ENCODE assay signal across 25 mouse cellular contexts in genomic region chr3:119749551-119750249, GRCm38 (mm10). TPM values are rescaled to one million over a fixed set of nuclear protein-coding genes. Genes with fewer than 3 reads are reported as not detected.
DNase-seq lines count a peak whose midpoint lies in the region; ATAC-seq and TF ChIP-seq lines count a peak whose summit lies in the region.
"Had no signal": no experiment of that assay in that cellular context is flagged by ENCODE, and none has a peak within 500 bp of the region (broad histone marks: within the 10 kb centered on the region; RNA-seq: fewer than 3 reads in every experiment).

No protein-coding gene starts in this region.

- peaks cover 4% of the 10 kb centered on the region for H3K36me3 ChIP-seq in liver, embryonic 14.5 days (replicated peaks; ENCODE audit: control insufficient read depth, insufficient read depth, low read depth)
- peaks cover 21% of the 10 kb centered on the region for H3K36me3 ChIP-seq in liver, embryonic 12.5 days
- peaks cover 36% of the 10 kb centered on the region for H3K36me3 ChIP-seq in kidney, embryonic 15.5 days

- H3K4me2 ChIP-seq in liver, embryonic 14.5 days (ENCODE audit: low read depth) = no peak overlapping the region
- H3K4me2 ChIP-seq in liver, embryonic 12.5 days = no peak overlapping the region
- H3K4me2 ChIP-seq in kidney, embryonic 15.5 days = no peak overlapping the region
- H3K4me2 ChIP-seq: forebrain, embryonic 13.5 days; heart, embryonic 15.5 days; neural tube, embryonic 12.5 days had no signal

- ATAC-seq in liver, embryonic 14.5 days (ENCODE audit: insufficient read depth) = 0 out of 2 replicates have a peak, but pooled peaks have one; percentile 56
- no peak for ATAC-seq in liver, embryonic 12.5 days
- ATAC-seq in kidney, embryonic 15.5 days (replicated peaks; ENCODE audit: low FRiP score) = no peak
- ATAC-seq: activated CD4-positive, CD25-positive, alpha-beta regulatory T cell, adult 4 months; forebrain, embryonic 13.5 days; Patski had no signal

- DNase-seq in liver, embryonic 14.5 days (ENCODE audit: low read depth in 3 of 3, low spot score in 3 of 3) = peak in 1 of 3 experiments; percentile 3
- peak; percentile 29 for DNase-seq in cerebellum, adult 11 months
- peak; percentile 42 to 49 for DNase-seq in cerebellum, postnatal 10 days
- DNase-seq in gastrocnemius, postnatal 4 days (ENCODE audit: low spot score in 2 of 2) = no peak
- no peak for DNase-seq in ovary, postnatal 14 days (ENCODE audit: low spot score)
- DNase-seq: adrenal gland, postnatal 14 days; B cell, adult 2 months; gastrocnemius, postnatal 10 days; heart, adult 2 months; heart, postnatal 4 days; kidney, postnatal 4 days; layer of hippocampus, adult 9-11 months; lung, postnatal 14 days; right cerebral cortex, adult 18-20 months had no signal

- no peak overlapping the region for H3K9ac ChIP-seq in liver, embryonic 14.5 days (replicated peaks)
- H3K9ac ChIP-seq in liver, embryonic 12.5 days = no peak overlapping the region
- no peak overlapping the region for H3K9ac ChIP-seq in kidney, embryonic 15.5 days
- H3K9ac ChIP-seq: forebrain, embryonic 13.5 days; heart, embryonic 15.5 days; neural tube, embryonic 12.5 days had no signal

- no peak overlapping the region for H3K27ac ChIP-seq in liver, embryonic 14.5 days
- no peak overlapping the region for H3K27ac ChIP-seq in liver, embryonic 12.5 days
- no peak overlapping the region for H3K27ac ChIP-seq in kidney, embryonic 15.5 days
- H3K27ac ChIP-seq: forebrain, embryonic 13.5 days; heart, adult 2 months; heart, embryonic 15.5 days; left cerebral cortex, adult 2 months; limb, embryonic 10.5 days; neural tube, embryonic 12.5 days; stomach, postnatal 0 days had no signal

- no peaks in the 10 kb centered on the region for H3K27me3 ChIP-seq in liver, embryonic 14.5 days (ENCODE audit: control insufficient read depth, insufficient read depth, low read length)
- H3K27me3 ChIP-seq in liver, embryonic 12.5 days (replicated peaks) = no peaks in the 10 kb centered on the region
- no peaks in the 10 kb centered on the region for H3K27me3 ChIP-seq in kidney, embryonic 15.5 days
- H3K27me3 ChIP-seq: forebrain, embryonic 13.5 days; heart, embryonic 15.5 days; neural tube, embryonic 12.5 days; Patski had no signal

- WGBS in liver, embryonic 14.5 days (ENCODE audit: insufficient replicate concordance) = 65% methylated on average over 3 of the region's 3 CpGs
- 86% methylated on average over 3 of the region's 3 CpGs for WGBS in liver, embryonic 12.5 days (ENCODE audit: insufficient replicate concordance)
- 88% methylated on average over 3 of the region's 3 CpGs for WGBS in kidney, embryonic 15.5 days

- peaks cover 2% of the 10 kb centered on the region in 2 experiments; a peak in 2 of 4 replicates for H3K4me1 ChIP-seq in liver, embryonic 14.5 days (replicated peaks; ENCODE audit: control insufficient read depth in 2 of 2, insufficient read depth in 2 of 2, low read length in 1 of 2)
- peaks cover 7% of the 10 kb centered on the region; the same call in 1 of the 2 replicates for H3K4me1 ChIP-seq in liver, embryonic 12.5 days
- no peaks in the 10 kb centered on the region for H3K4me1 ChIP-seq in kidney, embryonic 15.5 days
- H3K4me1 ChIP-seq: forebrain, embryonic 13.5 days; heart, embryonic 15.5 days; limb, embryonic 10.5 days; neural tube, embryonic 12.5 days had no signal

- TF ChIP-seq EP300 in liver, embryonic 14.5 days (IDR thresholded peaks at IDR 0.05; ENCODE audit: low read depth) = no peak

- no peaks in the 10 kb centered on the region for H3K9me3 ChIP-seq in liver, embryonic 14.5 days (ENCODE audit: control insufficient read depth, low read length)
- no peaks in the 10 kb centered on the region for H3K9me3 ChIP-seq in liver, embryonic 12.5 days (replicated peaks)
- H3K9me3 ChIP-seq in kidney, embryonic 15.5 days (replicated peaks) = no peaks in the 10 kb centered on the region
- H3K9me3 ChIP-seq: forebrain, embryonic 13.5 days; heart, embryonic 15.5 days; limb, embryonic 10.5 days; neural tube, embryonic 12.5 days had no signal

- H3K4me3 ChIP-seq in liver, embryonic 14.5 days (ENCODE audit: insufficient read depth in 1 of 2, low read depth in 2 of 2, low read length in 2 of 2) = no peak overlapping the region
- H3K4me3 ChIP-seq in liver, embryonic 12.5 days = no peak overlapping the region
- no peak overlapping the region for H3K4me3 ChIP-seq in kidney, embryonic 15.5 days (replicated peaks)
- H3K4me3 ChIP-seq: erythroblast, embryonic 14.5 days; forebrain, embryonic 13.5 days; heart, adult 2 months; heart, embryonic 15.5 days; left cerebral cortex, adult 2 months; limb, embryonic 10.5 days; neural tube, embryonic 12.5 days had no signal

- TF ChIP-seq CTCF in liver, embryonic 14.5 days (IDR thresholded peaks at IDR 0.05; ENCODE audit: low read depth) = no peak

RNA-seq across cellular contexts. Expression of gene Ptbp2, which starts 34.6 kb away (rescaled TPM):
- 7.8 and 9.6 TPM in 2 replicates for polyA plus RNA-seq in liver, embryonic 14.5 days (2012; rRNA removed)
- 6.3 and 6.4 TPM in 2 replicates for polyA plus RNA-seq in liver, embryonic 14.5 days (2014; fragmentation: Nextera tagmentation; extraction: Ambion mirVana)
- 12.8 and 14.3 TPM in 2 replicates for polyA plus RNA-seq in liver, embryonic 12.5 days (2016; fragmentation: Nextera tagmentation; extraction: Ambion mirVana)
- 62.2 and 70.4 TPM in 2 replicates for polyA plus RNA-seq in kidney, embryonic 15.5 days (2015; fragmentation: Nextera tagmentation; extraction: Ambion mirVana)
- 10 to 100 TPM; 49.3 to 56.5 TPM for total RNA-seq in gastrocnemius, postnatal 4 days (2021)

Comparison
In these comparisons a context has a peak if more than half of its experiments do, and no peak if none do; other contexts are left out.
1. DNase-seq: peak in cerebellum, adult 11 months (single experiment) and cerebellum, postnatal 10 days (2 of 2); none in gastrocnemius, postnatal 4 days (0 of 2) and ovary, postnatal 14 days (single experiment).